Mouse (Mus musculus): ENCODE results near the gene Tmem41b. TPM values are rescaled to one million over a fixed set of nuclear protein-coding genes. Genes with fewer than 3 reads are reported as not detected.

Tmem41b gene
- total and polyA plus RNA-seq, 3 experiments, result 45.9 to 86.9 TPM; not detected in 1

GRCm38 (mm10) chr7:109960613-109961154 is 26.0 kb downstream of the Tmem41b start:
- Histone ChIP-seq H3K9ac (ENCODE audit: control insufficient read depth, low read depth, low read length, poor library complexity, severe bottlenecking) (peak overlapping the region; percentile 85), H3K27ac (ENCODE audit: control insufficient read depth, low read depth, low read length) (peak overlapping the region; percentile 22), H3K27me3 (ENCODE audit: control insufficient read depth in 1 of 2, insufficient read depth in 2 of 2, low read length in 2 of 2) (no peaks in the 10 kb centered on the region), H3K4me1 (ENCODE audit: control insufficient read depth in 1 of 2, insufficient read depth in 2 of 2, low read length in 2 of 2) (peaks cover 9 to 18% of the 10 kb centered on the region in 2 experiments), H3K36me3 (ENCODE audit: control insufficient read depth in 1 of 2, insufficient read depth in 2 of 2, low read length in 2 of 2) (peaks cover 0 to 26% of the 10 kb centered on the region in 2 experiments; a peak in 2 of 4 replicates), H3K79me2 (ENCODE audit: control insufficient read depth, insufficient read depth, low read length, poor library complexity) (peaks cover 30% of the 10 kb centered on the region), H3K9me3 (replicated peaks; ENCODE audit: insufficient read depth, low read length) (no peaks in the 10 kb centered on the region), H3K4me3 (ENCODE audit: control insufficient read depth in 1 of 2, insufficient read depth in 1 of 2, low read depth in 2 of 2, low read length in 2 of 2) (peak overlapping the region; percentile 76 to 77)
- 0 out of 2 replicates have a peak, but pooled peaks have one; percentile 10 for TF ChIP-seq ZMIZ1 (IDR thresholded peaks at IDR 0.05; ENCODE audit: low read depth, low read length)
- TF ChIP-seq ELF1 (IDR thresholded peaks at IDR 0.05; ENCODE audit: low read depth, low read length), result no peak
- TF ChIP-seq BHLHE40 (IDR thresholded peaks at IDR 0.05; ENCODE audit: borderline replicate concordance, low read depth, low read length), result 0 out of 2 replicates have a peak, but pooled peaks have one; percentile 1
- no peak for DNase-seq (ENCODE audit: low read depth, low spot score)

DNA sequence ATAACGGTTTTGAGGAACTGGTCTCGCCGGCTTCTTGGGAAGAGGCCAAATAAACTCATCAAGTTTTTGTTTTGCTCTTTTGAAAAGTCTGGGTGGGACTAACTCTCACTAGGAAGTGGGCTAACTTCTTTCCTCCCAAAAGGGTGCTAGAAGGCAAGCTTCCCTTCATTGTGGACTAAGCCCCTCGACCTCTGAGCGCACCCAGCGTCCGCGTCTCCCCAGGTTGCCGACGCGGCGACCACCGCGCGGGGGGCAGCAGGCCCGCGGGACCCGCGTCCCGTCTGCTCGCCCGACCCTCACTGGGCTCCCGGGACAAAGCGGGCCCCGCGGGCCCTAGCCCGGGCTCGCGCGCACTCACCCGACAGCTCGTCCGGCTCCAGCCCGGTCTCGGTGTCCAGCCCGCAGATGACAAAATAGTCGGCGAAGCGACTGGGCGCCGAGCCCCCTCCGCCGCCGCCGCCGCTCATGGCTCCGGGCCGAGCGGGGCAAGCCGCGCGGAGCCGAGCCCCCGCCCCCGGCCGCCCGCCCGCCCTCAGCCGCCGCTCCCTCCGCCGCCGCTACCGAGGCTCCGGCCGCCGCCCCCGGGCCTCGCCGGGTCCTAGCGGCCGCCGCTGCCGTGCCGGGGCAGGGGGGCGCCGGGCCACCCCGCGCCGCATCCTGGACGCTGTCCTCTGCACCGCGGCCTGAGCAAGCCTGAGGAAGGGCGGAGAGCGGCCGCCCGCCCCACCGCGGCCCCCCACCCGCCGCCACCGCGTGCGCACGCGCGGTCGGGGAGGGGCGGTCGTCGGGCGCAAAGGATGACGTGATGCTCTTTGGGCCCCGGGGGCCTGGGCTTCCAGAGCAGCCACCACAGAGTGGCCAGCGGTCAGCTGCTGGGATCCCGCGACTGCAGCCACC is 26.8 kb downstream of the Tmem41b start, which contains the start of gene Dennd5a:
TSS of gene Dennd5a (minus strand) at position 755 of the 897 bp plus-strand sequence.
- peaks cover 37% of the 10 kb centered on the region for H3K79me2 ChIP-seq (ENCODE audit: control insufficient read depth, insufficient read depth, low read length, poor library complexity)
- peak; percentile 94 for DNase-seq (ENCODE audit: low read depth, low spot score)
- H3K27ac ChIP-seq (ENCODE audit: control insufficient read depth, low read depth, low read length), result peak within 1 kb of the TSS; percentile 94
- peak within 1 kb of the TSS; percentile 85 for H3K9ac ChIP-seq (ENCODE audit: control insufficient read depth, low read depth, low read length, poor library complexity, severe bottlenecking)
- H3K4me1 ChIP-seq (ENCODE audit: control insufficient read depth in 1 of 2, insufficient read depth in 2 of 2, low read length in 2 of 2), result peaks cover 9 to 18% of the 10 kb centered on the region in 2 experiments
- H3K4me3 ChIP-seq (ENCODE audit: control insufficient read depth in 1 of 2, insufficient read depth in 1 of 2, low read depth in 2 of 2, low read length in 2 of 2), result peak within 1 kb of the TSS; percentile 76 to 77
- H3K9me3 ChIP-seq (replicated peaks; ENCODE audit: insufficient read depth, low read length), result no peaks in the 10 kb centered on the region
- H3K27me3 ChIP-seq (ENCODE audit: control insufficient read depth in 1 of 2, insufficient read depth in 2 of 2, low read length in 2 of 2), result no peaks in the 10 kb centered on the region
- peaks cover 0 to 26% of the 10 kb centered on the region in 2 experiments; a peak in 2 of 4 replicates for H3K36me3 ChIP-seq (ENCODE audit: control insufficient read depth in 1 of 2, insufficient read depth in 2 of 2, low read length in 2 of 2)
- TF ChIP-seq MYC (IDR thresholded peaks at IDR 0.05; ENCODE audit: low read depth, low read length), result 0 out of 2 replicates have a peak, but pooled peaks have one; percentile 46
- no peak for TF ChIP-seq SMC3 (IDR thresholded peaks at IDR 0.05; ENCODE audit: low read depth, low read length)
- no peak for TF ChIP-seq E2F4 (IDR thresholded peaks at IDR 0.05; ENCODE audit: borderline replicate concordance, low read depth, low read length)
- peak; percentile 74 for TF ChIP-seq ZMIZ1 (IDR thresholded peaks at IDR 0.05; ENCODE audit: low read depth, low read length)
- TF ChIP-seq MAX (IDR thresholded peaks at IDR 0.05; ENCODE audit: low read length), result no peak
- no peak for TF ChIP-seq MAFK (IDR thresholded peaks at IDR 0.05; ENCODE audit: borderline replicate concordance, low read depth, low read length)
- no peak for TF ChIP-seq TCF12 (IDR thresholded peaks at IDR 0.05; ENCODE audit: low read depth, low read length)
- TF ChIP-seq ETS1 (IDR thresholded peaks at IDR 0.05; ENCODE audit: low read depth, low read length), result peak; percentile 39; the same call in 1 of the 2 replicates
- TF ChIP-seq ELF1 (IDR thresholded peaks at IDR 0.05; ENCODE audit: low read depth, low read length), result peak; percentile 59
- TF ChIP-seq POLR2AphosphoS2 (IDR thresholded peaks at IDR 0.05; ENCODE audit: low read length), result peak; percentile 41; the same call in 1 of the 2 replicates
- no peak for TF ChIP-seq CTCF (IDR thresholded peaks at IDR 0.05 in 2 of 3, conservative IDR thresholded peaks at IDR 0.05 in 1 of 3; ENCODE audit: control insufficient read depth in 1 of 3, insufficient read depth in 1 of 3, low read depth in 2 of 3, low read length in 3 of 3, poor library complexity in 1 of 3, severe bottlenecking in 1 of 3)
- 0 out of 2 replicates have a peak, but pooled peaks have one; percentile 15 for TF ChIP-seq BHLHE40 (IDR thresholded peaks at IDR 0.05; ENCODE audit: borderline replicate concordance, low read depth, low read length)
- peak; percentile 87; the same call in 1 of the 2 replicates for TF ChIP-seq CHD1 (IDR thresholded peaks at IDR 0.05; ENCODE audit: low read depth, low read length)
- TF ChIP-seq MAZ (IDR thresholded peaks at IDR 0.05; ENCODE audit: low read depth, low read length), result peak; percentile 54; the same call in 1 of the 2 replicates
- TF ChIP-seq GABPA (IDR thresholded peaks at IDR 0.05; ENCODE audit: low read depth, low read length), result no peak
- no peak for TF ChIP-seq KAT2A (conservative IDR thresholded peaks at IDR 0.05; ENCODE audit: low read depth, low read length)
- TF ChIP-seq TAL1 (IDR thresholded peaks at IDR 0.05; ENCODE audit: low read length), result no peak
- TF ChIP-seq TBP (IDR thresholded peaks at IDR 0.05; ENCODE audit: low read depth, low read length), result peak; percentile 75; the same call in 1 of the 2 replicates
- TF ChIP-seq UBTF (IDR thresholded peaks at IDR 0.05; ENCODE audit: borderline replicate concordance, insufficient read depth, low read depth, low read length), result no peak
- TF ChIP-seq USF1 (IDR thresholded peaks at IDR 0.05; ENCODE audit: low read depth, low read length), result no peak
- peak; percentile 75 for TF ChIP-seq NRF1 (IDR thresholded peaks at IDR 0.05; ENCODE audit: insufficient read depth, low read depth, low read length, poor library complexity, severe bottlenecking)
- peak; percentile 51 for TF ChIP-seq NELFE (IDR thresholded peaks at IDR 0.05; ENCODE audit: low read depth, low read length)
- peak; percentile 63 for TF ChIP-seq HCFC1 (IDR thresholded peaks at IDR 0.05; ENCODE audit: low read depth, low read length)
- TF ChIP-seq POLR2A (IDR thresholded peaks at IDR 0.05; ENCODE audit: control insufficient read depth in 1 of 2, insufficient read depth in 1 of 2, low read depth in 1 of 2, low read length in 2 of 2, poor library complexity in 1 of 2), result peak; percentile 64
- TF ChIP-seq JUND (IDR thresholded peaks at IDR 0.05; ENCODE audit: low read depth, low read length), result no peak
- peak; percentile 24; the same call in 1 of the 2 replicates for TF ChIP-seq MXI1 (IDR thresholded peaks at IDR 0.05; ENCODE audit: low read depth, low read length)
- TF ChIP-seq ZC3H11A (IDR thresholded peaks at IDR 0.05; ENCODE audit: low read depth, low read length), result peak; percentile 8; the same call in 1 of the 2 replicates

Measured in MEL (cell line).